Mouse (Mus musculus) heart, embryonic 16.5 days (tissue): ENCODE measurements around the gene Zbtb38. TPM values are rescaled to one million over a fixed set of nuclear protein-coding genes. Genes with fewer than 3 reads are reported as not detected.

Experiments
- ATAC-seq: fragments of 200-750 bp; cut with Nextera tagmentation; replicated peaks from 2 replicates; pipeline ENCODE4 v1.8.0; 2017; ENCODE audit warnings: moderate number of reproducible peaks; ENCODE audit not compliant: insufficient read depth, low FRiP score; ENCODE audit errors: extremely low read depth
- H3K27ac ChIP-seq: fragments of 300-500 bp; sonication (generic); 2 replicates; pipeline ENCODE4 v1.5.1; 2014; ENCODE audit warnings: mild to moderate bottlenecking, low read length, control low read depth, moderate library complexity
- H3K27me3 ChIP-seq: fragments of 300-500 bp; sonication (generic); 2 replicates; pipeline ENCODE4 v1.6.1; 2014; ENCODE audit warnings: low read length, mixed read lengths; ENCODE audit not compliant: control insufficient read depth, insufficient read depth
- H3K36me3 ChIP-seq: fragments of 300-500 bp; sonication (generic); 2 replicates; pipeline ENCODE4 v1.6.1; 2014; ENCODE audit not compliant: control insufficient read depth, insufficient read depth
- H3K4me1 ChIP-seq: fragments of 300-500 bp; sonication (generic); 2 replicates; pipeline ENCODE4 v1.6.1; 2014; ENCODE audit warnings: low read length, mixed read lengths; ENCODE audit not compliant: control insufficient read depth, insufficient read depth
- H3K4me2 ChIP-seq: fragments of 300-500 bp; sonication (generic); 2 replicates; pipeline ENCODE4 v1.6.1; 2014; ENCODE audit warnings: low read depth, mild to moderate bottlenecking, control low read depth, low read length
- H3K4me3 ChIP-seq: fragments of 300-500 bp; sonication (generic); 2 replicates; pipeline ENCODE4 v1.5.1; 2014; ENCODE audit warnings: mild to moderate bottlenecking, control low read depth, low read length
- H3K9ac ChIP-seq: fragments of 300-500 bp; sonication (generic); 2 replicates; pipeline ENCODE4 v1.6.1; 2014; ENCODE audit warnings: low read length, control low read depth
- H3K9me3 ChIP-seq: fragments of 300-500 bp; sonication (generic); replicated peaks from 2 replicates; pipeline ENCODE4 v1.6.1; 2016; ENCODE audit warnings: low read length; ENCODE audit not compliant: control insufficient read depth
- WGBS: fragments of 180-500 bp; shearing (Covaris S2); extraction: QIAGEN DNeasy Blood & Tissue Kit; methylation state at CpG from one replicate; pipeline ENCODE4 v1.1.7; 2014; 5-methylcytosine and 5-hydroxymethylcytosine counted together
- polyA plus RNA-seq: library from polyadenylated mRNA; unstranded; fragments of >200 nt; fragmentation: Nextera tagmentation; extraction: Ambion mirVana; gene quantifications from 2 replicates; pipeline ENCODE4 v1.2.1, GENCODE M21; 2015

Gene Zbtb38
- polyA plus RNA-seq, 1 experiment from 2014 or later = 29.6 TPM

DNA sequence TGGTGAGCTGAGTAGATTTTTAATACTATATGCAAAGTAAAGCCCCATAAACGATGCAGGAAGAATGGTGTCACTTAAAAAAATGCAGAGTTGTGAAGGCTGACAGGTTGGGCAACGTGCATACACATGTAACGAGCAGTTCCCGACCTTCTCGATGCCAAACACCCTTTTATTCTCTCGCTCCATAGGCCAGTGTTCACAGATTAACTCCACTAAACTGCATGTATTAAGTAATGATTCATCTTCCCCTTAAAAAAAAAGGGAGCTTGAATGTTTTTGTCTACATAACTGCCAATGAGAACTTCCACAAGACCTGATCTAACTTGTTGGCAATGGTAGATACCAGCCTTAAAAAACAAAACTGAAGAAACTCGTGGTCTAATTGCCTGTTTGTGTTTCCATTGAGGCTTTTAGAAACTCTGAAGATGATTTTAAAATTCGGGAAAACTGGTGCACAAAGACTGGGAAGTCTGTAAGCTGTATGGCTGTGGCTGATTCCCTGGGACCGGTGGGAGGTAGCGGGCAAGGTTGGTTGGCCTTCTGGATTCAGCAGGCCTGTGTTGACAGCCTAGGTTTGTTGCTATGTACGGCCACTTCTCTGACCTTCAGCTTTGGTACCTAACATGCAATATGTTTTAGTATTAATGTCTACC, 32.0 kb downstream of the Zbtb38 start:
- Histone ChIP-seq H3K4me3 (peak overlapping the region; percentile 77), H3K4me1 (peaks cover 22% of the 10 kb centered on the region), H3K27ac (peak overlapping the region; percentile 97), H3K9me3 (no peaks in the 10 kb centered on the region), H3K36me3 (peaks cover 6% of the 10 kb centered on the region), H3K27me3 (no peaks in the 10 kb centered on the region), H3K9ac (peak overlapping the region; percentile 95), H3K4me2 (peak overlapping the region; percentile 82)
- ATAC-seq = no peak
- 58% methylated on average over 11 of the region's 11 CpGs for WGBS

DNA sequence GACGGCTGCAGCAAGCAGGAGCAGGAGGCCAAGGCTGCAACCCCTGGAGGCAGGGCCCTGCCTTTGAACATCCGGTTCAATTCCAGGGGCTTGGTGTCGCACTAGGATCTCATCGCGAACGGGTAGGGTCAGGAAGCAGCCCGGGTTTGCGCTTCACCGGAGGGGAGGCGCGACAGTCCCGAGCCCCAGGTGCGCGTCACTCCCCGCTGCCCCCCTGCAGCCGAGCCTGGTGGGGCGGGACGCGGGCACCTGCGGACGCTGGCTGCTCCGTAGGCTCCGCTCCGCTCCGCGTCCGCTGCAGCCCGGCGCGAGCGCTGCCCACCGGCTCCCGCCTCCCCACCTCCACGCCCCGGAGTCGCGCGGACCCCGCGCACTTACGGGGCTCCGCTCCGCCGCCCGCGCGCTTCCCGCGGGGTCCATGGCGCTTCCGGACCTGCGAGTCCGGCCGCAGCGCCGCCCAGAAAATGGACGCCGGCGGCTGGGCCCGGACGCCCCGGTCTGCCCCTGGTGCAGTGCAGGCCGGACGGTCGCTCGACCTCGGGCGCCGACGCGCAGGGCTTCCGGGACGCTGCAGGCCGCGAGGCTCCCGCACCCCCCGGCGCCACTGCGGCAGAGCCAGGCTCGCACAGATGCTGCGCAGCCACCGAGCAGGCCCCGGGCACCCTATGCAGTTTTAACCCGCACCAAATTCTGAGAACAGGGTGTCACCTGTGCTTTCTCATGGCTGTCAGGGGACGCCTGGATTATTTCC, 33.0 kb downstream of the Zbtb38 start:
- Histone ChIP-seq H3K4me1 (peaks cover 24% of the 10 kb centered on the region), H3K36me3 (peaks cover 6% of the 10 kb centered on the region), H3K9ac (peak overlapping the region; percentile 95), H3K9me3 (no peaks in the 10 kb centered on the region), H3K27me3 (no peaks in the 10 kb centered on the region), H3K4me3 (peak overlapping the region; percentile 77), H3K4me2 (peak overlapping the region; percentile 82), H3K27ac (peak overlapping the region; percentile 97)
- ATAC-seq = peak; percentile 82
- WGBS = under 1% methylated on average over 75 of the region's 85 CpGs

DNA sequence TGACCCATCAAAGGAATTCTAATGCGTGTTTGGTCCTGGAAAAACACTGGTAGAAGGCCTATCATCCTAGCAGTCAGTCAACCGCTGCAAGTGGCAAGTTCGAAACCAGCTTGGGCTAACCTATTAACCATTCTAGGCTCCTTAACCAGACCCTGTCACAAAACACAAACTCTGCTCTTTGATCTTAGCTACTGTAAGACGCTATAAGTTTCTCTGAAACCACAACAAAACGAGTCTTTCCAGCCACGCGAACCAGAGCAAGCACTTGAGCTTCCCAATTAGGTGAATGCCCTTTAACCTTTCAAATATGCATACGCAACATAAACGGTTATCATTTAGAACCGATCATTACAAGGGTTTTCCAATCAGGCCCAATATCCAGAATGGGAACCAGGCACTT, 33.7 kb downstream of the Zbtb38 start:
- H3K4me1 ChIP-seq = peaks cover 30% of the 10 kb centered on the region
- peak overlapping the region; percentile 95 for H3K9ac ChIP-seq
- peak overlapping the region; percentile 97 for H3K27ac ChIP-seq
- 43% methylated on average over 10 of the region's 10 CpGs for WGBS
- no peaks in the 10 kb centered on the region for H3K9me3 ChIP-seq
- peak overlapping the region; percentile 77 for H3K4me3 ChIP-seq
- no peak for ATAC-seq
- no peaks in the 10 kb centered on the region for H3K27me3 ChIP-seq
- H3K36me3 ChIP-seq = peaks cover 6% of the 10 kb centered on the region
- peak overlapping the region; percentile 82 for H3K4me2 ChIP-seq

DNA sequence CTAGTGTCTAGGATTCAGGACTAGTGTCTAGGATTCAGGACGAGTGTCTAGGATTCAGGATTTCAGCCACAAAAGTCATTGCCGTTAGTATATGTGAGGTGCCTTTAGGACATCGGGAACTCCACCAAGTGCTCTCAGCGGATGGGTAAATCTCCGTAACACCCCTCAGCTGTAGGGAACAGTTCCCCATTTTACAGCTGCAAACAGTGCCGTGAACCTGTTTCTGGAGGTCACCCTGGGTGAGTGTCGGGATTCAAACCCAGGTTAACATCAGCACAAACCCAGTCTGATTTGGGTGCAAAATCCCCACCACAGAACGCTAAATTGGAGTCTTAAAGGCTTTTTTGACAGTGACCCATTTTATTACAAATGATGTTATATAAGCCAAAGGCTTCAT, 34.2 kb downstream of the Zbtb38 start:
- Histone ChIP-seq H3K27me3 (no peaks in the 10 kb centered on the region), H3K4me3 (0 out of 2 replicates have a peak overlapping the region, but pooled peaks have one; percentile 77), H3K9me3 (no peaks in the 10 kb centered on the region), H3K4me2 (peak overlapping the region; percentile 82), H3K27ac (no peak overlapping the region), H3K36me3 (peaks cover 6% of the 10 kb centered on the region), H3K4me1 (peaks cover 32% of the 10 kb centered on the region), H3K9ac (no peak overlapping the region; the same call in 1 of the 2 replicates)
- WGBS = 89% methylated on average over 8 of the region's 8 CpGs
- no peak for ATAC-seq

DNA sequence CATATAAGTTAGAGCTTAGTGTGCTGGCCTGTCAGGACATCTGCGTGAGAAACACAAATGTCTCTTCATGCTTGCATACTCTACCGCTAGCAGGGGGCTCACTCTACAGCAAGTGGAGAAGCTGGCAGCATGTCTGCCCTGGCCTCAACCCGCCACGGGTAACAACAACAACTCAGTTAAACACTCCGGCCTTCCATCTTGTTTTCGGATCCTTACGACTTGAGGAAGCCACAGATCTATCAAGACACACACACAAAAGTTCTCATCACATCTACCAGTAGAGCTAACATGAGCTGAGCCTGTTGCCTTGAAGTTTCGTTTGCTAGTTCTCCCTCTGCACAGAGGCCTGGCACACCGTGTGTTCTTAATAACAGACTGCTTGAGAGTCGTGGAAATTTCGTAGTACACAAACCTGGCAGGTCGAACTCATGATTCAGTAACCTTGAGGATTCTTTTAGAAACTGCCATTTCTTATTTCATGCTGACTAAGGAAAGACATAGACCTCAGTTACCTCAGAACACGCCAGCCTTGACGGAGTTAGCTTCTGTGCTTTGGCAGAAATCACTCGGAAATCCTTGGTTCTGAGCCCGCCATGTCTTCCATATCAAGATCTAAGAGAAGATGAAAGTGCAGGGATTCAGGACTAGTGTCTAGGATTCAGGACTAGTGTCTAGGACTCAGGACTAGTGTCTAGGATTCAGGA, 34.8 kb downstream of the Zbtb38 start:
- no peak overlapping the region; the same call in 1 of the 2 replicates for H3K4me2 ChIP-seq
- H3K27ac ChIP-seq = no peak overlapping the region
- H3K4me3 ChIP-seq = no peak overlapping the region

DNA sequence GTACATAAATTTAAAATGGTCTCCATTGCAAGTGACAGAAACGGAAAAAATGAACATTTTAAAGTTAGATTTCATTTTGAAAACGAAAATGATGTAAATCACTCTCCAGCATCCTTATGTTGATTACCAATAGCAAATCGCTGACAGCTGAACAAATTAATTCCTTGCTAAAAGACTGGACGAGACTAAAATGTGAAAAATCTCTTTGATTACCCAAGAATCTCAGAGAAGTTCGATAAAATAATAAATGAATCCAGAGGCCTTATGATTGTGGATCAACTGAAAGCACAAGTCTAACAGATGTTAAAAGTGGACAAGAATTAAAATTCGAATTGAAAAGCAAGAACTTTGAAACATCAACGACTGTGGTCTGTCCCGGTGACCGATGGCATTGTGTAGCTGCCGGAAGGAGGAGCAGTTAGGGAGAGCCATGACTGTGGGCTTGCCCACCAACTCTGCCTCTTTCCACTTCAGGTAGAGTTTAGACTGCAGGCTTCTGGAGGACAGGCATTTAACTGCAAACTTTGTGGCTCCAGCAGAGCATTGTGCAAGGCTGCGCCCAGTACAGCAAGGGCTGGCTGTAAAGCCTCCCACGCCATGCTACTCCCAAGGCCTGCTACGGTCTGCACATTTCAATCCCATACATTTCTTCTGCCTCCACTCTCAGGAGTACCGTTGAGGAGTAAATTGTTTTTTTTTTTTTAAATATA, 35.7 kb downstream of the Zbtb38 start:
- 89% methylated on average over 14 of the region's 14 CpGs for WGBS
- no peak for ATAC-seq

More for the DNA sequence above, 34.8 kb downstream of the Zbtb38 start:
- H3K27me3 ChIP-seq = no peaks in the 10 kb centered on the region
- peaks cover 6% of the 10 kb centered on the region for H3K36me3 ChIP-seq
- no peak overlapping the region for H3K9ac ChIP-seq
- H3K9me3 ChIP-seq = no peaks in the 10 kb centered on the region
- H3K4me1 ChIP-seq = peaks cover 33% of the 10 kb centered on the region
- 90% methylated on average over 16 of the region's 16 CpGs for WGBS
- no peak for ATAC-seq

DNA sequence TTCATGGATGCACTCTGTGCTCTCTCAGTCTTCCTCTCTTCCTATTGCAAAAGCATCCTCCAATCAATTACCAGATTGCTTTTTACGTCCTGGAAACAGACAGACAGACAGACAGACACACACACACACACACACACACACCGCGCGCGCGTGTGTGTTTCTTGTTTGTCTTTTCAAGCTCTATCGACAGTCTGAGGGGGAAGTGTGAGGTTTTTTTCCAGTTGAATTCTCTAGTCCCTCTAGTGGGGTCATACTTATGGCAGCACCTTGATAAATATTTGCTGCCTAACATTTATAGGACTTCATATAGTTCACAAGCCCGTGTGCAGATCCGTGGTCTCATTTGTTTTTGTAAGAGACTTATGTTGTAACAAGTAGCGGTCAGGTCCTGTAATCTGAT, 36.5 kb downstream of the Zbtb38 start:
- no peak overlapping the region for H3K9ac ChIP-seq
- H3K27me3 ChIP-seq = no peaks in the 10 kb centered on the region
- no peak overlapping the region for H3K4me3 ChIP-seq
- H3K27ac ChIP-seq = no peak overlapping the region
- H3K9me3 ChIP-seq = no peaks in the 10 kb centered on the region
- H3K4me1 ChIP-seq = peaks cover 40% of the 10 kb centered on the region
- no peak for ATAC-seq
- H3K36me3 ChIP-seq = peaks cover 6% of the 10 kb centered on the region
- H3K4me2 ChIP-seq = no peak overlapping the region
- 75% methylated on average over 10 of the region's 10 CpGs for WGBS

More for the DNA sequence above, 35.7 kb downstream of the Zbtb38 start:
- Histone ChIP-seq H3K36me3 (peaks cover 6% of the 10 kb centered on the region), H3K9me3 (no peaks in the 10 kb centered on the region), H3K27me3 (no peaks in the 10 kb centered on the region), H3K4me3 (no peak overlapping the region), H3K4me1 (peaks cover 42% of the 10 kb centered on the region), H3K9ac (no peak overlapping the region), H3K27ac (no peak overlapping the region), H3K4me2 (no peak overlapping the region)

DNA sequence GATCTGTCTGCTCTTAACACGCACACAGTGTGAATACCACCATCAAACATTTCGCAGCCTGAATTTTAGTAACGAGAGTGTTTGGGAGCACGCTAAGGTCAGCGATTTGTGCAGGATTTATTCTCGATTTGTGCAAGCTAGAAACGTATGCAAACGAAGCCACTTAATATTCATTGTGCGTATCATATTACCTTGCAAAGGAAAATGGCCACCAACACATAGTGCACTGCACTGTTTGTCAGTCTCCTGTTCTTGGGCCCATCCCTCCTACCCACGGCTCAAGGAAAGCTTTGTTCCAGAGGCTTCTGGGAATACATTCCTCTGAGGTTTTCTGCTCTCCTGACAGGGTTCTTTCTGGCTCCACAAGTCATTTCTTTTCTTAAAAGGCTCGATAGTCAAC, 37.5 kb downstream of the Zbtb38 start:
- H3K9ac ChIP-seq = no peak overlapping the region
- no peak overlapping the region for H3K4me3 ChIP-seq
- H3K9me3 ChIP-seq = no peaks in the 10 kb centered on the region
- H3K4me1 ChIP-seq = peaks cover 35% of the 10 kb centered on the region
- no peak overlapping the region for H3K4me2 ChIP-seq
- peaks cover 6% of the 10 kb centered on the region for H3K36me3 ChIP-seq
- WGBS = 84% methylated on average over 11 of the region's 11 CpGs
- H3K27me3 ChIP-seq = no peaks in the 10 kb centered on the region
- peak overlapping the region; percentile 77 for H3K27ac ChIP-seq
- no peak for ATAC-seq
